Mouse (Mus musculus) erythroblast, embryonic 14.5 days (primary cell): ENCODE results near the gene Casr.

Experiments used
- GATA1 ChIP-seq: IDR thresholded peaks from 2 replicates; pipeline ENCODE4 v1.6.1; 2012; ENCODE audit warnings: low read length, inconsistent platforms, mixed read lengths
- TAL1 ChIP-seq: IDR thresholded peaks from 3 replicates; pipeline ENCODE4 v1.6.1; 2012; ENCODE audit warnings: low read length, inconsistent platforms, mixed read lengths

DNA sequence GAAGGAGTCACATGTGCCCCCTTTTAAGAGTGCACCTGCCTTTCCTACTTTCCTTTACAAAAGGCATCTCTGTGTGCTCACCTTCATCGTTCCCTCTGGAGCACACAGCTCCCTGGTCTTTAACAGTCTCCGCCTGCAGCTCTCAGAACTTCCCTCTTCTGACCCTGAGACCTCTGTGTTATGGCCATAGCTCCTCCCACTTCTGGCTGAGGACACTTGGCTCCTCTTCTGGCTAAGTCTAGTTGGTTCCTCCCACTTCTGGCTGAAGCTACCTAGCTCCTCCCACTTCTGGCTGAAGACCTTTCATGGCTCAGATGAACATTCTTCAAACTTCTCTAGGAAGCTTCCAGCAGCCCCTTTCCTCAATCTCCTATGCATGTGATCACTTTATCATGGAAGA is 59.7 kb downstream of the Casr start:
- TF ChIP-seq GATA1 (no peak), TAL1 (no peak)
